8 mouse cellular contexts compared by ENCODE assay signal in the genomic region with DNA sequence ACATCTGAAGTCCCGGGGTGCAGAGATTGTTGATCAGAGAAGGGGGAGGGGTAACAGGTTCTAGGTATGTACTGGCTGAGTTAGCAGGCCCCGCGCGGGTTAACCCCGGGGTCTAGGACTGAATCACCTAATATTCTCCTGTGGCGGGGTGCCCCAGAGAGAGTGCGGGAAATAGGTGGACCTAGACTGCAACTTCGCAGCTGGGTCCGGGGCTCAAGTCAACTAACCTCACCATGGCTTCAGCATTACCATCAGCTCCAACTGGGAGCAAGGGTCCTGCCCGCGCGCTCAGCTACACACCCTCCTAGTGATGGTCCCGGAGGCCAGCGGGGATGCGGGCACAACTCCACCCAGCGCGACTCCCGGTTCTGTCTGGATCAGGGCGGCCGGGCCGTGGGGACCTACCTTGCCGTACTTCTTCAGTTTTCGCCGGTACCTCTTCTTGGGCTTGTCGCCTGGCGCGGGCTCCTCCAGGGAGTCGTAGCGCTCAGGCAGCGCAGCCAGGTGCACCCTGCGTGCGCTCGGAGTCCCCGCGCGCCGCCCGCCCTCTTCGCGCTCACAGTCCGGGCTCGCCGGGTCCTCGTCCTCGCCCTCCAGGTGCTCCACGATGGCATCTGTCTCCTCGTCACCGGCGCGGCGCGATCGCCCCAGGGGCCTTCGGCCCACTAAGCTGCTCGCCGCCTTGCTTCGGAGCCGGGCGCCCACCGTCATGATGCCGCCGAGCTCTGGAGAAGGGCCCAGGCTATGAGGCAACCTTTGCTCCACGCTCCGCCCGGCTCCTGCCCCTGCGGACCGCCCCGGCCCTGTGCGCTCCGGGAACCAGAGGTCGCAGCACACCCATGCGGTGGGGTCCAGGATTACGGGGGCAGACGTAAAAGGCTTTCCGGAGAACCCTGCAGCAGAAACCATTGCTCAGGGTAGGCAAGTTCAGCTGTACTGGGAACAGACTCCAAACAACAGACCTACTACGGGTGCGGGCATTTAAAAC. TPM values are rescaled to one million over a fixed set of nuclear protein-coding genes. Genes with fewer than 3 reads are reported as not detected.
DNase-seq lines count a peak whose midpoint lies in the region; ATAC-seq and TF ChIP-seq lines count a peak whose summit lies in the region.

A gene (minus strand): TSS at position 938 of the 988 bp plus-strand sequence.

- H3K36me3 ChIP-seq in ES-Bruce4 (ENCODE audit: control insufficient read depth, insufficient read depth, low read length, poor library complexity, severe bottlenecking), result no peaks in the 10 kb centered on the region

- H3K27me3 ChIP-seq in ES-Bruce4 (ENCODE audit: control insufficient read depth, insufficient read depth, low read length, poor library complexity, severe bottlenecking), result no peaks in the 10 kb centered on the region

- no peaks in the 10 kb centered on the region for H3K9me3 ChIP-seq in ES-Bruce4 (replicated peaks; ENCODE audit: control insufficient read depth, insufficient read depth, low read length, poor library complexity, severe bottlenecking)

- no peaks in the 10 kb centered on the region for H3K4me1 ChIP-seq in ES-Bruce4 (ENCODE audit: control insufficient read depth, insufficient read depth, low read length)
- H3K4me1 ChIP-seq in bone marrow macrophage, adult 2 months (ENCODE audit: control insufficient read depth, insufficient read depth, low read length), result peaks cover 2% of the 10 kb centered on the region; the same call in 1 of the 2 replicates

- peak within 1 kb of the TSS; percentile 77 for H3K9ac ChIP-seq in ES-Bruce4 (ENCODE audit: low read depth, poor library complexity, severe bottlenecking)

- peak in 1 of 2 experiments; percentile 33 for DNase-seq in frontal cortex, adult 2 months (ENCODE audit: extremely low spot score in 1 of 2, low spot score in 1 of 2)
- DNase-seq in left cerebral cortex, adult 8-10 months (ENCODE audit: low spot score in 2 of 2), result peak in 1 of 2 experiments; percentile 25
- peak; percentile 85 for DNase-seq in lung, postnatal 25 days (ENCODE audit: low spot score)
- peak; percentile 19 for DNase-seq in skeletal muscle tissue, adult 2 months (ENCODE audit: low read depth, low spot score)
- no peak for DNase-seq in c-Kit-positive CD71-positive TER-119-positive erythroid progenitor cells, embryonic 14.5 days (ENCODE audit: low spot score)

- H3K27ac ChIP-seq in ES-Bruce4 (ENCODE audit: insufficient read depth, low read length), result no peak within 1 kb of the TSS
- no peak within 1 kb of the TSS for H3K27ac ChIP-seq in bone marrow macrophage, adult 2 months (ENCODE audit: insufficient read depth, low read depth, low read length)

- no peak for TF ChIP-seq EP300 in ES-Bruce4 (IDR thresholded peaks at IDR 0.05; ENCODE audit: insufficient read depth, low read depth, low read length)

- H3K4me3 ChIP-seq in ES-Bruce4 (ENCODE audit: low read depth, low read length), result peak within 1 kb of the TSS; percentile 72
- H3K4me3 ChIP-seq in bone marrow macrophage, adult 2 months (ENCODE audit: insufficient read depth, low read length), result peak within 1 kb of the TSS; percentile 24

- peak; percentile 38 for TF ChIP-seq CTCF in ES-Bruce4 (IDR thresholded peaks at IDR 0.05; ENCODE audit: low read depth, low read length)
- no peak for TF ChIP-seq CTCF in bone marrow macrophage, adult 2 months (IDR thresholded peaks at IDR 0.05; ENCODE audit: low read depth, low read length)

- TF ChIP-seq POLR2A in ES-Bruce4 (IDR thresholded peaks at IDR 0.05; ENCODE audit: insufficient read depth, low read length), result no peak
- TF ChIP-seq POLR2A in bone marrow macrophage, adult 2 months (IDR thresholded peaks at IDR 0.05; ENCODE audit: borderline replicate concordance, low read depth, low read length), result no peak

- peak; percentile 86 to 90 for ATAC-seq in hematopoietic stem cell, adult 5-6 weeks (replicated peaks in 1 of 2; ENCODE audit: insufficient read depth in 1 of 2, low FRiP score in 2 of 2, low TSS enrichment in 1 of 2, low read depth in 1 of 2, poor library complexity in 2 of 2, severe bottlenecking in 2 of 2)

RNA-seq across cellular contexts. Expression of the gene that starts here (rescaled TPM):
- 4.8 and 6.2 TPM in 2 replicates for polyA plus RNA-seq in ES-Bruce4 (2011; ENCODE audit: insufficient read depth, insufficient read length, low read depth, missing spikeins)
- polyA plus RNA-seq in bone marrow macrophage, adult 2 months (2012; ENCODE audit: insufficient read depth, insufficient read length, missing spikeins), result not detected in 2 replicates
- 34.0 and 34.3 TPM in 2 replicates for polyA plus RNA-seq in frontal cortex, adult 2 months (2012; rRNA removed)
- total RNA-seq in hematopoietic stem cell, adult 5-6 weeks (2017), result 0.10 TPM in 1 of 2 replicates, not detected in the other
- 10 to 100 TPM; 45.6 to 56.4 (median 48.8) TPM for total RNA-seq in left cerebral cortex, adult 8-10 months (2022)

Comparison
In these comparisons a context has a peak if more than half of its experiments do, and no peak if none do; other contexts are left out.
1. RNA of the gene that starts here (total RNA-seq): 45.6 to 56.4 TPM in left cerebral cortex, adult 8-10 months; 0.10 TPM in hematopoietic stem cell, adult 5-6 weeks; every median in the first group is over 10 times any median in the second.
2. Peak in ATAC-seq in hematopoietic stem cell, adult 5-6 weeks; RNA of the gene not detected or under 1 TPM.